Mouse (Mus musculus): Measurements from ENCODE around the gene Gmfb.

Gene Gmfb

DNA sequence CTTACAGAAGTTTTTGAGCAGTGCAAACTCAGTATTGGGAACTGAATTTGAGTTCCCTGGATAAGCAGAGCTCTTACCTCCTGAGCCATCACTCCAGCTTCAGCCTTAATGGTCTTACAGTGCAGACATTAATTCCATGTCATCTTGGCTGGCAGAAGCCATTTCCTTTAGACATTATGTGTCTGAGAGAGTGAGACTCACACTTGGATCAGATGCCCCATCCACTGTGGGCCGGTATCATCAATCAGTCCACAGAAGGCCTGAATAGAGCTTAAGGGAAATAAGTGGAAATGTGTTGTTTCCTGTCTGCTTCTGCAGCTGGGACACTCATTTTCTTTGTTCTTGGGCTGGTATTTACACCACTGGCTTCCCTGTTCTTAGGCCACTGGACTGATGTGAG lies 18.3 kb downstream of the Gmfb start:
- no peak for DNase-seq (ENCODE audit: extremely low read depth, low read depth)

DNA sequence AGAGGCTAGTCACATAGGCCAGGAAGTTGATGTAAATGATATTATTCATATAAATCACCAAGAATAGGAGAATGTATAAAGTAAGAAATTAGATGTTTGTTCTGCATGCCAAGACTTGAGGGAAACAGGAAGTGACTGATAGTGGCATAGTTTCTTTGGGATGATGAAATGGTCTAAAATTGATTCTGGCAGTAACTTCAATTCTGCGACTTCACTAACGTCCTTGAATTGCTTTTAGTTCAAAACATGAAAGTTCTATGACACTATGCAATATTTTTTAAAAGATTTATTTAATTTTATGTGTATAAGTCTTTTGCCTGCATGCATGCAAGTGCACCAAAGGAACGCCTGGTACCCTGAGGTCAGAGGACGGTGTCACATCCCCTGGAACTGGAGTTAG lies 18.8 kb downstream of the Gmfb start:
- DNase-seq (ENCODE audit: extremely low read depth, low read depth) = no peak

DNA sequence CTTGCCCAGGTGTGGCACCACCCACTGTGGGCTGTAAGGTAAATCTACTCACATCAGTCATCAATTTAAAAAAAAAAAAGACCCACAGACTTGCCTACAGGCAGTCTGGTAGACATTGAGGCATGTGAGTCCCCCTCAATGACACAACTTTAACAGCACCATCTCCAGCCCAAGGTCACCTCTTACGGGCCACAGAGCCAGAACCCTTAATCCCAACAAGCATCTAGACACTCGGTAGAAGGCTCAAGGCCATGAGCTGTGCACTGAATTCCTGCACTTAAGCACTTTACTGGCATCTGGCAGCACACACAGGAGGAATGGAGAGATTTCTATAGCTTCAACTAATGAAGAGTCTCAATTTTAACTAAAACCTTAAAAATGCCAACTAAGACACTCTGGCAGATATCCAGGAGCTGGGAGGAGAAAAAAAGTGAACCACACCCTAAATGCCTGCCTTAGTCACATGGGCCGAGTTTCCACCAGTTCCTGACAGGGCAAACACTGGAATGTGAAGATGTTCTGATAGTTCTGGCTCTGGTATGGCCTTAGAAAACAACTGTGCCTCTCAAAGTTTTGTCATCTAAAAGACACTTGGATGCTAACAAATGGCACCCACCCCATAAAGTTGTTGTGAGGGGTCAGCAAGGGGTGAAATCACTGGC lies 21.2 kb downstream of the Gmfb start:
- peak; percentile 65 for DNase-seq (ENCODE audit: extremely low read depth, low read depth)

DNA sequence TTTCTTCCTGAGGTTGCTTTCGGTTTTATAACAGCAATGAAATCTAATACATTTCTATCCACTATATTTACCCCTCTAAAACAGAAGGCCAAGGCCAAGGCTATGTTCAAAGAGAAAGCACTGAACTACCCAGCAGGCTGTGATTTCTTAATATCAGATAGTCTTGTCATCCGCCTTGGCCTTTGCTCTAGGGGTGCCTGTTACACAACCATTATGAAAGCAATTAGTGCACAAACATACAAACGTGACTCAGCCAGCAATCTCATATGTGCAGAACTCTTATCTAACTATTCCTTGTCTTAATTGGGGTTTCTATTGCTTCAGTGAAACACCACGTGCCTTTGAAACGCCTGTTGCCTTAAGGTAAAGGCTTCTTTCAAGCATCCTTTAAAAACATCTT lies 27.9 kb downstream of the Gmfb start:
- no peak for DNase-seq (ENCODE audit: extremely low read depth, low read depth)

DNA sequence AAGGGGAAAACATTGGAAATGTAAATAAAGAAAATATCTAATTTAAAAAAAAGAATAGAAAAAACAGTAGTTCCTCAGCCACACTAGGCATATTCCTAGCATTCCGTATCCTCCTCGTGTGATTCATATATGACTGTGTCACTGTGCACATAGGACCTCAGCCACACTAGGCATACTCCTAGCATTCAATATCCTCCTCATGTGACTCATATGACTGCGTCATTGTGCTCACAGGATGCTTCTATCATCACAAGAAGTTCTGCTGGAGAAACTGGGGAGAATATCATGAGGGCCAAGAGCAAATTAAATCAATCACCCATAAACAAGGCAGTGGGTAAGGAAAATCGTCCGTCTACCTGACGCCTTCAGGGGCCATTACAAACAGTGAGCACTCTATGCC lies 31.3 kb downstream of the Gmfb start:
- no peak for DNase-seq (ENCODE audit: extremely low read depth, low read depth)

DNA sequence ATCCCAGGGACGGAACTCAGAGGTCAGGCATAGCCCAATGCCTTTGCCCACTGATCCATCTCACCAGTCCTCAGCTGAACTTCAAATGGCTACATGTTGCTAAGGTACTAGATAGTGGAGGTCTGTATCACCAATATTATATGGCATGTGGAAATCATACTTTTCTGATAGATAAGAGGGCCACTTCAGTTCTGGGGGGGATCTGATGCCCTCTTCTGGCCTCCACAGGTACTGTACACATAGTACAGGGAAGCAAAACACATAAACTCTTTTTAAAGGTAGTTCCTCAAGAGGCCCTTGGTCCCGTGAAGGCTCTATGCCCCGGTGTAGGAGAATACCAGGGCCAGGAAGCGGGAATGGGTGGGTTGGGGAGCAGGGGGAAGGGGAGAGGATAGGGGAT lies 31.7 kb downstream of the Gmfb start:
- peak; percentile 52 for DNase-seq (ENCODE audit: extremely low read depth, low read depth)

DNA sequence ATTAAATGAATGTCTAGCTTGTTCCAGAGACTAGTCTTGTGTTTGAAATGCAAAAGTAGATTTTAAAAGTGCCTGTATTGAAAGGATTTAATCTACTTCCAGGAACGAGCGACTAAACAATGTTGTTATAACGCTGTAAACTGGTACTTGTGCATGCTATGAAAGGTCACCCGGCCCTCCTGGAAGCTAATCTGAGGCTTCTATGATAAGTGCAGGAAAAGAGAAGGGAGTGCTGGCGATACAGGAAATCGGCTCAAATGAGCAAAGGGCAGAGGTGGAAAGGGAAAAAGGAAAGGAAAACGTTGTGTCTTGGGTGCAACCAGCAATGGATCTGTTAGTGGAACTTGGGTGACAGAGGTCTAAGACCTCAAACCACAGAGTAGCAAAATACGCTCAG lies 33.5 kb downstream of the Gmfb start:
- DNase-seq (ENCODE audit: extremely low read depth, low read depth) = no peak

DNA sequence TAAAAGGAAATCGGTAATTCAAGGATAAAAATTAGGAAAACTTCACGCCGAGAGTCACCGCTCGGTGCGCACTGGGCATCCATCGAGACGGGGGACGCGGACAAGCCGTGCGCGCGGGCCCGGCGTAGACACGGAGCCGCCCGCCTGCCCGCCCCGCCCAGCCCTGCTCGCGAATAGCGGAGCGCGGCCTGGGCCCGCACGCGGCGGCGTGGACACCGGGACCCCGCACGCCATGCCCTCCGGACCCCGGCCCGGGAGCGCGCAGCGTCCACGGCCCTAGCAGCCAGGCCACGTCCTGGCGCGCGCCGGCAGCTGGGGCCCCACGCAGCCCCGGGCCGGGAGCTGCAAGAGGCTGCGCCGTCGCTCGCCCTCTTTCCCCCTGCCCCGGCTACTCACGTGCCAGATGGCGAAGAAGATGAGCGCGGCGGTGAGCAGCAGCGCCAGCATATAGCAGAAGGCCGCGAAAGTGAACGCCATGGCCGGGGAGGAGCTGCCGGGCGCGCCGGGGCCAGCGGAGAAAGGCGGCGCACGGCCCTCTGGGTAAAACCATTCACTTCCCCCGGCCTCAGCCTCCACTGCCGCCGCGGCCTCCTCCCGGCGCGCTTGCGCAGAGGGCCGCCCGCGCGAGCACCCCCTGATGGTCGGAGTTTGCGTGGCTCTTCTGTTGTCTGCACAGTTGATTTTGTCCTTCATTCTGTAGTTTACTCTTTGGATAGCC lies 34.1 kb downstream of the Gmfb start, which contains the start of gene Cnih1:
TSS of gene Cnih1 (minus strand) at position 625 of the 718 bp plus-strand sequence.
- peak; percentile 67 for DNase-seq (ENCODE audit: extremely low read depth, low read depth)

DNA sequence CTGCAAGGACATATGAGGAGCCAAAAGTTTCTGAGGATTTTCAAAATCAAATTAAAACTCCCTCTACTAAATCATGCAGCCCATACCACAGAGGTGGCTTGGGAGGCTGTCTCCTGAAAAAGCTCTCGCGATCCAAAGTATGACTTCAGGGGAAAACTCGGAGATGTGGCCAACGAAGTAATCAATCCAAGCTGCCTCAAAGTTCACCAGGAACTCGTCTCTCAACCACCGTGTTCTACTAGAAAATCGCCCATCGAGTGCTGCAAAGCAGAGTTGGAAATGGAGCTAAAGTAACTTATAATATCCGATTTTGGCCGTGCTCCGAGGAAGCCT lies 34.6 kb downstream of the Gmfb start:
- DNase-seq (ENCODE audit: extremely low read depth, low read depth) = no peak

DNA sequence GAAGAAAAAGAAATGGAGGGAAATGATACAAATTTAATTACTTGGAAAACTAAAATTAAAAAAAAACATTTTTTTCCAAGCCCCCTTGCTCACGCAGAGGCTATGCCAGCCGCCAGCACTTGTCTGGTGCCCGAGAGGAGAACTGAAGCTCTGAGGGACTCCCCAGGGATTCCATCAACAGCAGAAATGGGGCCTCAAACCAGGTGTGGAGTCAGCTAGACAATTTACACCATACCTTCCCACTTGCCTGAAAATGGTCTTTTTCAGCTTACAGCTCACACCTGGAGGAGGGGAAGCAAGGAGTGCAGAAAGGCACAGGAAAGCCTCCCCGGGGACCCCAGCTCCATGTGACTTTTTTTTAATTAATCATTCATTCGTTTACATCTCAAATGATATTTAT lies 36.8 kb downstream of the Gmfb start:
- DNase-seq (ENCODE audit: extremely low read depth, low read depth) = no peak

DNA sequence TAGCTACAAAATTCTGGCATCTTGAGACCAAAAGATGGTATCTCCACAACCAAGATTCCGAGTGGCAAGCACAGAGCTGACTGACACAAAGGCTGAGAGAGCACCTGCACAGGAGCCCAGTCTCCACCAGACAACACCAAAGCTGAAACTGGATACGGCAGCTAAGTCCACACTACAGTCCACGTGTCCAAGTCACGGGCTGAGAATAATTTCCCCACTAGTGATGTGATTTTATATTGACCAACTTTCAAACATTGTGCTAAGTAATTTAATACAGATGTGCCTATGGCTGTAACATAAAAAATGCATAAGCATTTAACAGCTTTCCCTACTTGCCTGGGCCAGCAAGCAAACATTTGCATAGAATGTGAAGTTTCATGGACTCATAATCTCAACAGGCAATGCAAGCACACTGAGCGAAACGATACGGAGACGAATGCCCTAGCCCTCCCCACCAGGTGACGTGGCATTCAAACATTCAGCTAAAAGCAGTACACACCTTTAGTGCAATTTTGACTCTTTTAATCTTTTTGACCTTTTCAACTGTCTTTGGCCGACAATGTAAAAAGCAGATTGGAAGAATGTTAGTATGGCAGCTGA lies 38.6 kb downstream of the Gmfb start:
- DNase-seq (ENCODE audit: extremely low read depth, low read depth) = no peak

DNA sequence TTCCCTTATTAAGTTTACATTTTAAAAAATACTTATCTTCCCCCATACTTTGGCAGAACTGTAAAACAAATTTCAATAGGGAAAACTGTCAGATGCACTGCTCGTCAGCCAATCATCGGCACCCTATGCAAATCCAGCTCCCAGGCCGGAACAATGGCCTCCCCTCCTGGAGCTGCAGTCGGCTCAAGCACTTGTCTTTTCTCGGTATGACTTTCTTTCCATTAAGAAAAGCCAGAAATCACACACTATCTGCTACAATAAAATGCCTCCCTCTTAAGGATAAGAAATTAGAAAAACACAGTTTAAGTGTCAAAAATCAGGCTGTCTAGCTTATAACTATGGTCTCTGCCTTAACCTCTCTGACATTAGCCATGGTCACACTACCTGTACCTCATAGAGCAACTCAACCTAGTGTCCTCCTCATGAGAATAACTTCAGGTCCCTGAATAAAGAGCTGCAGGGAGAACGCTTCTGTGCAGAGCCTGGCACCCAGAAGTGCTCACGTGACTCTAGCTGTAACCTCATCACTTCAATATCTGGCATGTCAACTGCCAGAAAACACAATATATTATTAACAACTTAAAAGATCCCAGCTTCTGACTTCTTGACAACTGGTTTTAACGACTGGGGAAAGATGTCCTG lies 39.7 kb downstream of the Gmfb start:
- no peak for DNase-seq (ENCODE audit: extremely low read depth, low read depth)

DNA sequence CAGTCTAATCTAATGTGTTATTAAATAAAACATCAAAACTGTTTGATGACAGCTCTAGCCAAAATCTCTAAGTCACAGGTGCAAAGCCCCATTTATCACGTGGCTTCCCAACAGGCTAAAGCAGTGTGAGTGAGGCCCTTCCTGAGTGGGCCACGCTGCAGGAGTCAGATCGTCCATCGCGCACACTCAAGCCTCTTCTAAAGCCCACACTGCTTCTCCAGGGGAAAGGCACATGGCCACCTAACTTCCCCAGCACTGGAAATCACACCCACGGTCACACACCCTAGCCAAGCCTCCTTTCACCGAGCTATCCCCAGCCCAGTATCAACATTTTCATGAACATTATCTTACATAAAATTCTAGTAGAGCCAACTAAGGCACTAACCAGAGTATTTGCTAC lies 41.0 kb downstream of the Gmfb start:
- DNase-seq (ENCODE audit: extremely low read depth, low read depth) = no peak

DNA sequence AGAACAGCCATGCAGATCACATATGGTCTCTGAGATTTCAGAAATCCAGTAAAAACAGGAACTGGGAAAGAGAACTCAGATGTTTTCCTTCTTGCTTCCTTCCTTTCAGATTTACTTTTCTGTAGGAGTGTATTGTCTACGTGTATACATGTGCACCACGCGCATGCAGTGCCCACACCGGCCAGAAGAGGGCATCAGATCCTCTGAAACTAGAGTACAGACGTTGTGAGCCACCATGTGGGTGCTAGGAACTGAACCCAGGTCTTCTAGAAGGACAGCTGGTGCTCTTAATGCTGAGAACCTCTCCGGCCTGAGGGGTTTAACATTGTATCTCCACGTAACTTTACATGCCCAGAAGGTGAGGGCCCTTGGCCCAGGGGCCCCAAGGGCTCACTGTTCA lies 42.8 kb downstream of the Gmfb start:
- no peak for DNase-seq (ENCODE audit: extremely low read depth, low read depth)

DNA sequence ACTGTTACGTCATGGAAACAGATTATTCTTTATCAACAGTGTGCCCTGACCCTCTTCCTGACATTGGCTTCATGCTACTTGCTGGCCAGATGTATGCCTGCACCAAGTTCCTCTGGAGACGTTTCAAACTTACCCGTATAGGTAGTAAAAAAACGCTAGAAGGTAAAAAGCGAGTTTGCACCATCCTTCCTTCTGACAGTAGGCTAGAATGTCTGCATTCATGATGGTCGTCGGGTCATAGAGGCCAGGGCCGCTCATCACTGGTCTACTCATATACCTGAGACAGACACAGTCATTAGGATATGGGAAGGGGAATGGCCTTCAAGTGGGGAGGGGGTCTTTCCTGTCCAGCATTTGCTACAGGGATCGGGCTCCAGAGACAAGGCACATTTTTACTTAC lies 43.3 kb downstream of the Gmfb start:
- DNase-seq (ENCODE audit: extremely low read depth, low read depth) = no peak

DNA sequence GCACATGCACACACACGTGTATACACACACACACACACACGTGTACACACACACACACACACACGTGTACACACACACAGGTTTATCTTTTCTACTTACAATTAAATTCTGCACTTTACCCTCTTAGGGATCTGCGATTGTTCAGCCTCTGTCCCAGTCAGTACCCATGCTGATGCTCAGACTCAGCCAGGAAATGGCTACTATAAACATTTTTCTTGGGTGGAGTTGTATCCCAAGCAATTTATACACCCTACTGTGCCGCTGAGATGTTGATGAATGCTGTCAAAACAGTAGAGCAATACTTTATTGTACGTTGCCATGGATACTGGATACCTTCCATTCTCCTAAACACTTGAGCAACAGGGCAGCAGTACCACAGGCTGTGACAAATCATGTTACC lies 52.0 kb downstream of the Gmfb start:
- no peak for DNase-seq (ENCODE audit: extremely low read depth, low read depth)

DNA sequence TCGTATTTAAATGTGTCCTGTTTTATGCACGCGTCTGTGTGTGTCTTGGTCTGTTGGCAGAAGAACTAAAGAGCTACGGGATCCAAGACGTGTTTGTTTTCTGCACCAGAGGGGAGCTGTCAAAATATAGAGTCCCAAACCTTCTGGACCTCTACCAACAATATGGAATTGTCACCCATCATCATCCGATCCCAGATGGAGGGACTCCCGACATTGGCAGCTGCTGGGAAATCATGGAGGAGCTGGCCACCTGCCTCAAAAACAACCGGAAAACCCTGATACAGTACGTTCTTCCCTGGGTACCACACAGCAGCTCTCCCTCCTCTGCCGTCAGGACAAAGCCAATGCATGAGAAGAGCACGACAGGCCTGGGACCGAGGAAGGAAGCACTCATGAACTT lies 54.9 kb downstream of the Gmfb start:
- no peak for DNase-seq (ENCODE audit: extremely low read depth, low read depth)

DNA sequence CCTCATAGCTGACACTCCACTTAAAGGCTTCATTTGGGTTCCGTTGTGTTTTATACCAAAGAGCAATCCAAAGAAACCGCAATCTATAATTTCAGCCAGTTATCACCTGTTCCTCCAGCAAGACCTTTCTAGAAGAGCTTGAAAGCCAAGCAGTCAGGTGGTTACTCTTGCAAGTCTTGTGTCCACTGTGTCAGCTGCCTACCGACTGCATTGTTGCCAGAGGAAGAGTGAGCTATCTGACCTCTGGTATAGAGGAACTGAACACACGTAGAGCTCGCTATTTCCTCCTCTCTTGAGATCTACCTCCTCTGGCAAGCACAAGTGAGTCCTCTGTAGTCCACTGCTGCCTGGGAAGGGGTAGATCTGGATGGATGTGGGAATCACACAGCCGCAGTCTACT lies 60.9 kb downstream of the Gmfb start:
- peak; percentile 10 for DNase-seq (ENCODE audit: extremely low read depth, low read depth)

DNA sequence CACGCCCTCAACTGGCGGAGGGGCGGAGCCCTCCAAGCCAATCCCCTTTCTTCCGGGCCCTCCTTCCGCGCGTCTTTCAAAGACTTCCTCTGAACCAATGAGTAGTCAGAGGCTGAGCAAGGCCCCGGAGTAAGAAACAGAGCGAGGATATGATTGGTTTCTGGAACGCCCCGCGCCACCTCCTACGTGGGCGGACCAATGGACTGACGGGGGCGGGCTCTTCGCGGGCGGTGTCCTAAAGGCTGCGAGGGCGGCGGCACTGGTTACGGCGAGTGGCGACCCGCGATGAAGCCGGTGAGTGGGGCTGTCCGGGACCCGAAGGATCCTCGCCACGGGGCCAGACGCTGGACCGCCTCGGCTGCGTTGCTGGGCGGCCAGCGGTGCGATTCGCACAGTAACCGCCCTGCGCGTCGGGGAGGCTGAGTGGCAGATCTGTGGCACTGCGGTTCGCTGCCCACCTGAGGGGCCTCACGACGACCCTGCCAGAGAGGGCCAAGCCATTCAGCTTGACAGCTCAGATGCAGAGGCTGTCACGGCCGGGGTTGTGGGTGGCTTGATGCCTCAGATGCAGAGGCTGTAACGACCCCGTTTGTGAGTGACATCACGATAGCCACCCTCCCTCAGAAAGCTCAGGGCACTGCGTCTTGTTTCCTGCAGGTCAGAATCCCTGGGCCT lies 61.5 kb downstream of the Gmfb start, which contains the start of gene Cdkn3:
TSS of gene Cdkn3 (plus strand) at position 187 of the 675 bp plus-strand sequence.
- DNase-seq (ENCODE audit: extremely low read depth, low read depth) = peak; percentile 93

DNA sequence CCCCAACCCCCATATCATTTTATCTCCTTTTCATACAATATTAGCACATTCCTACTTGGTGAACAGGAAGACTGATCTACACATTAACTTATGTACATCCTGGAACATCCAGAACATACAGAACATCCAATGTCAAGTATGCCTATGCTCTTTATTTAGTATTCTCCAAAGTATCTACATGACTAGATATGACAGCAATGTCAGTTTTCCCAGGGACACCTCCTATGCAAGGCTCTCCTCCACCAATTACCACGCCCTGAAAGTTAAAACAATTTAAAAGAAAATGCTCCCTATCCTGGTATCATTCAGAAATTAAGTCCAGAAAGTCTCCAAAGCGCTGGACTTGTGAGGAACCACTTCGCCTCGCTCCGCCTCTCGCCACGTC lies 62.1 kb downstream of the Gmfb start:
- no peak for DNase-seq (ENCODE audit: extremely low read depth, low read depth)

Measured in MEL-GATA-1-ER (cell line).